Mouse (Mus musculus): ENCODE data around the gene Olfr299. TPM values are rescaled to one million over a fixed set of nuclear protein-coding genes. Genes with fewer than 3 reads are reported as not detected.

Olfr299 gene
- not detected in 2 replicates for polyA plus RNA-seq (2021; fragmentation: Nextera tagmentation)
- long read RNA-seq, experiment 1: 0 reads
- long read RNA-seq, experiment 2: 0 reads

GRCm38 (mm10) chr7:86459621-86460020 is at the start of gene Olfr299:
Olfr299 (plus strand) TSS chr7:86459921.

GRCm38 (mm10) chr7:86492384-86492783 is 32.7 kb downstream of the Olfr299 start, which contains the start of gene Olfr298:
Olfr298 (minus strand) TSS chr7:86492484.

Other genes with a start within 250 kb of the Olfr299 start
- 0.01 TPM in 1 of 2 replicates, not detected in the other for gene Vmn2r76, start 213.6 kb upstream of the Olfr299 start, polyA plus RNA-seq (2021; fragmentation: Nextera tagmentation)
- not detected in 2 replicates for gene Olfr310, start 182.7 kb upstream of the Olfr299 start, polyA plus RNA-seq (2021; fragmentation: Nextera tagmentation)
- not detected in 2 replicates for gene Olfr309, start 146.2 kb upstream of the Olfr299 start, polyA plus RNA-seq (2021; fragmentation: Nextera tagmentation)
- not detected in 2 replicates for gene Olfr308, start 134.3 kb upstream of the Olfr299 start, polyA plus RNA-seq (2021; fragmentation: Nextera tagmentation)
- not detected in 2 replicates for gene Olfr307, start 122.3 kb upstream of the Olfr299 start, polyA plus RNA-seq (2021; fragmentation: Nextera tagmentation)
- gene Olfr305, start 93.0 kb upstream of the Olfr299 start, polyA plus RNA-seq (2021; fragmentation: Nextera tagmentation): not detected in 2 replicates
- gene Olfr304, start 73.3 kb upstream of the Olfr299 start, polyA plus RNA-seq (2021; fragmentation: Nextera tagmentation): not detected in 2 replicates
- gene Olfr303, start 62.1 kb upstream of the Olfr299 start, polyA plus RNA-seq (2021; fragmentation: Nextera tagmentation): not detected in 2 replicates
- not detected in 2 replicates for gene Olfr301, start 56.1 kb upstream of the Olfr299 start, polyA plus RNA-seq (2021; fragmentation: Nextera tagmentation)
- gene Olfr298, start 32.6 kb downstream of the Olfr299 start, polyA plus RNA-seq (2021; fragmentation: Nextera tagmentation): not detected in 2 replicates
- not detected in 2 replicates for gene Olfr297, start 60.0 kb downstream of the Olfr299 start, polyA plus RNA-seq (2021; fragmentation: Nextera tagmentation)
- not detected in 2 replicates for gene Olfr295, start 123.9 kb downstream of the Olfr299 start, polyA plus RNA-seq (2021; fragmentation: Nextera tagmentation)
- not detected in 2 replicates for gene Olfr294, start 156.7 kb downstream of the Olfr299 start, polyA plus RNA-seq (2021; fragmentation: Nextera tagmentation)
- gene Olfr293, start 189.1 kb downstream of the Olfr299 start, polyA plus RNA-seq (2021; fragmentation: Nextera tagmentation): not detected in 2 replicates
- gene Olfr292, start 228.4 kb downstream of the Olfr299 start, polyA plus RNA-seq (2021; fragmentation: Nextera tagmentation): not detected in 2 replicates

All from left cerebral cortex, adult 6 months (tissue).